Mouse (Mus musculus) right cerebral cortex, adult 2 months (tissue): ENCODE results near the gene Rab11fip4.
A peak's percentile ranks its signal among the peaks of the same experiment; 100 is the strongest.

ENCODE experiments used
- DNase-seq, 2 experiments: peaks; one replicate each; pipeline ENCODE4 v3.0.0; 2021 to 2022; ENCODE audit warnings: low spot score in 2 of 2

The Rab11fip4 gene

GRCm38 (mm10) chr11:79614880-79615279 is 23.9 kb downstream of the Rab11fip4 start:
- DNase-seq, result no peak

GRCm38 (mm10) chr11:79615871-79616270 is 24.9 kb downstream of the Rab11fip4 start:
- DNase-seq, result no peak

GRCm38 (mm10) chr11:79617991-79618390 is 27.0 kb downstream of the Rab11fip4 start:
- no peak for DNase-seq

- DNase-seq, result no peak
Observed at GRCm38 (mm10) chr11:79623029-79623428, 32.0 kb downstream of the Rab11fip4 start.

GRCm38 (mm10) chr11:79624801-79625302 is 33.8 kb downstream of the Rab11fip4 start:
- DNase-seq, result peak; percentile 80 to 84

GRCm38 (mm10) chr11:79628716-79629115 is 37.7 kb downstream of the Rab11fip4 start:
- DNase-seq, result no peak

GRCm38 (mm10) chr11:79629752-79630374 is 38.9 kb downstream of the Rab11fip4 start:
- no peak for DNase-seq

GRCm38 (mm10) chr11:79630521-79630920 is 39.5 kb downstream of the Rab11fip4 start:
- no peak for DNase-seq

GRCm38 (mm10) chr11:79633366-79633765 is 42.4 kb downstream of the Rab11fip4 start:
- no peak for DNase-seq

- DNase-seq, result no peak
Observed at GRCm38 (mm10) chr11:79635661-79636449, 44.8 kb downstream of the Rab11fip4 start.

- DNase-seq, result no peak
Observed at GRCm38 (mm10) chr11:79636481-79636880, 45.5 kb downstream of the Rab11fip4 start.

- DNase-seq, result no peak
Observed at GRCm38 (mm10) chr11:79638691-79639090, 47.7 kb downstream of the Rab11fip4 start.

- no peak for DNase-seq
Observed at GRCm38 (mm10) chr11:79640940-79641733, 50.1 kb downstream of the Rab11fip4 start.

GRCm38 (mm10) chr11:79643730-79644129 is 52.7 kb downstream of the Rab11fip4 start:
- no peak for DNase-seq

GRCm38 (mm10) chr11:79644717-79645191 is 53.7 kb downstream of the Rab11fip4 start:
- no peak for DNase-seq

- DNase-seq, result no peak
Observed at GRCm38 (mm10) chr11:79646026-79646425, 55.0 kb downstream of the Rab11fip4 start.

GRCm38 (mm10) chr11:79646467-79647070 is 55.6 kb downstream of the Rab11fip4 start:
- peak in 1 of 2 experiments; percentile 46 for DNase-seq

- DNase-seq, result no peak
Observed at GRCm38 (mm10) chr11:79647071-79647501, 56.1 kb downstream of the Rab11fip4 start.

- DNase-seq, result no peak
Observed at GRCm38 (mm10) chr11:79650359-79650835, 59.4 kb downstream of the Rab11fip4 start.

GRCm38 (mm10) chr11:79652257-79652656 is 61.2 kb downstream of the Rab11fip4 start:
- no peak for DNase-seq

- DNase-seq, result no peak
Observed at GRCm38 (mm10) chr11:79652921-79653575, 62.0 kb downstream of the Rab11fip4 start.
